Mouse (Mus musculus): ENCODE data around the gene Nelfe. TPM values are rescaled to one million over a fixed set of nuclear protein-coding genes. Genes with fewer than 3 reads are reported as not detected.
"Not testable (repeated sequence)": the region's sequence is repeated elsewhere in the genome, so short reads cannot be mapped to it uniquely, and the experiment has no call there.

Gene Nelfe
- polyA plus RNA-seq, 1 experiment from 2014 or later, result 60.1 TPM

DNA sequence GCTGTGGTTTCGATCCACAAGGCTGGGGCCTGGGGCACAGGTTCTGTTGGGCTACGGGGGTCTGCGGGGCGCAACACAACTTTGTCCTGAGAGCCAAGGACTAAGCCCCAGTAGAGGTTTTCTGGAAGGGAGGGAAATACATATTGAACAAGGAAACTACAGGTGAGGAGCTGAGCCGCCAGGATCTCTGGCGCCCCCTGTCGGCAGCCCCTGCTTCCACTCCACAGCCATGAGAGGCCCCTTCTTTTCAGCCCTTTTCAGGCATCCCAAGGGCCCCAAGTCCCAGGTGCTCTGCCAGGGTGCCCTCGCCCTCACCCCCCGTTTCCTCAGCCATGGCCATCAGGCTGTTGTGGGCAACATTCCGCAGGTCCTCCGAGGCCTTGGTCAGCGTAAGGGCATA, 36.4 kb upstream of the Nelfe start:
- 46% methylated on average over 12 of the region's 12 CpGs for WGBS (ENCODE audit: insufficient replicate concordance)
- DNase-seq, result peak; percentile 19
- not testable (repeated sequence) for H3K4me3 ChIP-seq (replicated peaks); H3K27ac ChIP-seq; H3K4me2 ChIP-seq; ATAC-seq (ENCODE audit: low read depth); H3K36me3 ChIP-seq; H3K9me3 ChIP-seq (replicated peaks); H3K9ac ChIP-seq; H3K27me3 ChIP-seq; H3K4me1 ChIP-seq (replicated peaks)

DNA sequence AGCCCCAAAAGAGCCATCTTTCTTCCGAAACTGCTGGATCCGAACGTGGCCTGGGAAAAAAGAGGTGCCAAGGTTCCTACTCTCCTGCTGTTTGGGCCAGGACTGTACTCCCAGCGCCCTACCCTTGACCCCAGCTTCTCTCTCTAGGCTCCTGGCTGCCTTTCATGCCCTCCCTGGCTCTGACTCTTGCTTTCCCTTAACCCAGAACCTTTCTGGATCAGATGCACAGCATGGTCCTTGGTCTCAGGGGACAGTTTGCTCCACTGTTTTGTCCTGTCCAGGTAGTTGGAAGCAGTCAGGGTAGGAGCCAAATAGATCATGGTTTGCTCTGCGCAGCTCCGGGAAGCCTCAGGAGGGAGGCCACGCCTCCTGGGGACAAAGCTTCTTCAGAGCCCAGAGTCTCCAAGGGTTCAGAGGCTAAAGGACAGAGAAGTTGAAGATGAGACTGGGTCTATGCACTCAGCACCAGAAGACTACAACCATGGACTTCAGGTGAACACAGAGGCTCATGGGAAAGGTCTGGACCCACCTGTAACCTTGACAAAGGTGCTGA, 35.3 kb upstream of the Nelfe start:
- 63% methylated on average over 7 of the region's 7 CpGs for WGBS (ENCODE audit: insufficient replicate concordance)
- no peaks in the 10 kb centered on the region for H3K27me3 ChIP-seq

GRCm38 (mm10) chr17:34830776-34831175, 19.4 kb upstream of the Nelfe start:
- ATAC-seq (ENCODE audit: low read depth); H3K27ac ChIP-seq; H3K4me3 ChIP-seq (replicated peaks); DNase-seq; H3K27me3 ChIP-seq; H3K9me3 ChIP-seq (replicated peaks); H3K4me1 ChIP-seq (replicated peaks); H3K9ac ChIP-seq; H3K4me2 ChIP-seq: not testable (repeated sequence)
- peaks cover 81% of the 10 kb centered on the region for H3K36me3 ChIP-seq
- WGBS (ENCODE audit: insufficient replicate concordance), result 66% methylated on average over 1 of the region's 1 CpGs

More for the DNA sequence above, 35.3 kb upstream of the Nelfe start:
- Histone ChIP-seq H3K27ac (no peak overlapping the region), H3K4me1 (replicated peaks) (no peaks in the 10 kb centered on the region; the same call in 1 of the 2 replicates), H3K4me2 (no peak overlapping the region), H3K36me3 (no peaks in the 10 kb centered on the region), H3K4me3 (replicated peaks) (no peak overlapping the region), H3K9me3 (replicated peaks) (no peaks in the 10 kb centered on the region), H3K9ac (no peak overlapping the region)
- DNase-seq (no peak), ATAC-seq (ENCODE audit: low read depth) (no peak)

DNA sequence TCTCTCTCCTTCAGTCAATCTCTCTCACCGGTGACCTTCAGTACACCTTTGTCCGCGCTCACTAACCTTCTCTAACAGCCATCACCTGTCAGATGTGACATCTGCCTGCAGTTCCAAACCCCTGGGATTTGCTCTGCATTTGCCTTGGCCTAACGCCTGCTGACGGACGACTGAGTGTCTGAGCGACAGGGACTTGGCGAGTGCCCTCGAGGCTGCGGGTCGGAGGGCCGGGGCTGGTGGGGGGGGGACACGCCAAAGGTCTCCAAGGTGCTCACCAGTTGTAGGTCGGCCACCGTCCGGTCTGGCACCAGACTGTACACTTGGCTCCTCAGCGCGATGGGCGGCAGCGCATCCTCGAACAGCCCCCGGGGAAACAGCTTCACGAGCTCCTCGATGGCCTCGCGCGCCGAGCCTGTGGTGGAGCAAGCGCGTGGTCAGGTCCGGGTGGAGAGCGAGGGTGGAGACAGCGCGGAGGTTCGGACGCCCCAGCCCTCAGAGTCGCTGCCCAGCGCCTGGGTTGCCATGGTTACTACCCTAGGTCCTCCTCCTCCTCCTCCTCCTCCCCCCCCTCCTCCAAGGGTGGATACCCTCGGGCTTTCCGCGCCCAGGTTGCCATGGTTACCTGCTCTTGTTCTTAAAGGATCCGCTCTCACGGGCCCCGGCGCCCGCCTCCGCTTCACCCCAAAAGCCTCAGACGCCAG, 13.9 kb upstream of the Nelfe start:
- H3K27me3 ChIP-seq, result no peaks in the 10 kb centered on the region
- peaks cover 47% of the 10 kb centered on the region for H3K4me1 ChIP-seq (replicated peaks)
- H3K9ac ChIP-seq, result peak overlapping the region; percentile 85
- ATAC-seq (ENCODE audit: low read depth) (peak; percentile 80), DNase-seq (peak; percentile 81)
- no peaks in the 10 kb centered on the region for H3K9me3 ChIP-seq (replicated peaks)
- H3K36me3 ChIP-seq, result peaks cover 59% of the 10 kb centered on the region
- peak overlapping the region; percentile 99 for H3K4me2 ChIP-seq
- peak overlapping the region; percentile 76 for H3K27ac ChIP-seq
- WGBS (ENCODE audit: insufficient replicate concordance), result 5% methylated on average over 48 of the region's 48 CpGs
- peak overlapping the region; percentile 83 for H3K4me3 ChIP-seq (replicated peaks)

- peak; percentile 93 for ATAC-seq (ENCODE audit: low read depth)
Observed at GRCm38 (mm10) chr17:34836856-34837221, 13.4 kb upstream of the Nelfe start, which contains the start of the genes Stk19 and Dxo. Gene Stk19 (minus strand): TSS chr17:34836945. Gene Dxo (plus strand): TSS chr17:34837019.

DNA sequence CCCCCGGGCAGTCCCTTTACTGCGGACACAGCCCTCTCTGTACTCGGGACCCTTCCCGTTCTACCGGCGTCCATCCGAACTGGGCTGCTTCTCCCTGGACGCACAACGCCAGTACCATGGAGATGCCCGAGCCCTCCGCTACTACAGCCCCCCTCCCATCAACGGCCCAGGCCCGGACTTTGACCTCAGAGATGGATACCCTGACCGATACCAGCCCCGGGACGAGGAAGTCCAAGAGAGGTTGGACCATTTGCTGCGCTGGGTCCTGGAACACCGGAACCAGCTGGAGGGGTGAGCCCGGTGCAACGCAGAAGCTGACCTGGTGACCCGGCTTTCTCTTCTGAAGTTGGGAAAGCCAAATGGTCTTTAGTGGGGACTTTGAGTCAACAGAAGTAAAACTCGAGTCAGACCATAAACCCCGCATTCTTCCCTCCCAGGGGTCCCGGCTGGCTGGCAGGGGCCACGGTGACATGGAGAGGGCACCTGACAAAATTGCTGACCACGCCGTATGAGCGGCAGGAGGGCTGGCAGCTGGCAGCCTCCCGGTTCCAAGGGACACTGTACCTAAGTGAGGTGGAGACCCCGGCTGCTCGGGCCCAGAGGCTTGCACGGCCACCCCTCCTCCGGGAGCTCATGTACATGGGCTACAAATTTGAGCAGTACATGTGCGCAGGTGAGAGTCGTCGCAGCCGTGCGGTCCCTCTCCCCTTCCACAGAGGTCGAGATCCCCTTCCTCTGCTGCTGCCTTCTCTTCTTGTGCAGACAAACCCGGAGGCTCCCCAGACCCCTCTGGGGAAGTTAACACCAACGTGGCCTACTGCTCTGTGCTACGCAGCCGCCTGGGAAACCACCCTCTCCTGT, 12.5 kb upstream of the Nelfe start:
- no peak for DNase-seq
- H3K27ac ChIP-seq, result peak overlapping the region; percentile 82
- peak overlapping the region; percentile 99 for H3K4me2 ChIP-seq
- peak overlapping the region; percentile 85 for H3K9ac ChIP-seq
- H3K4me1 ChIP-seq (replicated peaks), result peaks cover 52% of the 10 kb centered on the region
- WGBS (ENCODE audit: insufficient replicate concordance), result 33% methylated on average over 43 of the region's 43 CpGs
- H3K36me3 ChIP-seq, result peaks cover 60% of the 10 kb centered on the region
- H3K27me3 ChIP-seq, result no peaks in the 10 kb centered on the region
- H3K4me3 ChIP-seq (replicated peaks), result peak overlapping the region; percentile 83
- H3K9me3 ChIP-seq (replicated peaks), result no peaks in the 10 kb centered on the region
- ATAC-seq (ENCODE audit: low read depth), result peak; percentile 1; the same call in 1 of the 2 replicates

More at GRCm38 (mm10) chr17:34836856-34837221, 13.4 kb upstream of the Nelfe start, which contains the start of the genes Stk19 and Dxo:
- peaks cover 60% of the 10 kb centered on the region for H3K36me3 ChIP-seq
- DNase-seq, result peak; percentile 96
- under 1% methylated on average over 40 of the region's 40 CpGs for WGBS (ENCODE audit: insufficient replicate concordance)
- peak within 1 kb of the TSS; percentile 85 for H3K9ac ChIP-seq
- H3K27me3 ChIP-seq, result no peaks in the 10 kb centered on the region
- peaks cover 52% of the 10 kb centered on the region for H3K4me1 ChIP-seq (replicated peaks)
- H3K4me3 ChIP-seq (replicated peaks), result peak within 1 kb of the TSS; percentile 83
- peak within 1 kb of the TSS; percentile 82 for H3K27ac ChIP-seq
- H3K4me2 ChIP-seq, result peak within 1 kb of the TSS; percentile 99
- H3K9me3 ChIP-seq (replicated peaks), result no peaks in the 10 kb centered on the region

DNA sequence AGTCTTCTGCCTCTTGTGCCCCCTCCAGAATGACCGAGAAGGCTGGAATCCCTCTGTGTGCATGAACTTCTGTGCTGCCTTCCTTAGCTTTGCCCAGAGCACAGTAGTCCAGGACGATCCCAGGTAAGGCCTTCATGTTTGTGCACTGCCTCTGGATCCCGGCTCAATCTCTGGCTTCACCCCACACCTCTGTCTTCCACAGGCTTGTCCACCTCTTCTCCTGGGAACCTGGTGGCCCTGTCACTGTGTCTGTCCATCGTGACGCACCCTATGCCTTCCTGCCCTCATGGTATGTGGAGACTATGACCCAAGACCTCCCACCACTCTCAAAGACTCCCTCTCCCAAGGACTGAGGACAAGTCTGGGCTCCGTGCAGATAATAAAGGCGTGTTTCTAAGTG, 11.4 kb upstream of the Nelfe start:
- H3K4me2 ChIP-seq, result peak overlapping the region; percentile 32; the same call in 1 of the 2 replicates
- peaks cover 60% of the 10 kb centered on the region for H3K36me3 ChIP-seq
- peaks cover 52% of the 10 kb centered on the region for H3K4me1 ChIP-seq (replicated peaks)

DNA sequence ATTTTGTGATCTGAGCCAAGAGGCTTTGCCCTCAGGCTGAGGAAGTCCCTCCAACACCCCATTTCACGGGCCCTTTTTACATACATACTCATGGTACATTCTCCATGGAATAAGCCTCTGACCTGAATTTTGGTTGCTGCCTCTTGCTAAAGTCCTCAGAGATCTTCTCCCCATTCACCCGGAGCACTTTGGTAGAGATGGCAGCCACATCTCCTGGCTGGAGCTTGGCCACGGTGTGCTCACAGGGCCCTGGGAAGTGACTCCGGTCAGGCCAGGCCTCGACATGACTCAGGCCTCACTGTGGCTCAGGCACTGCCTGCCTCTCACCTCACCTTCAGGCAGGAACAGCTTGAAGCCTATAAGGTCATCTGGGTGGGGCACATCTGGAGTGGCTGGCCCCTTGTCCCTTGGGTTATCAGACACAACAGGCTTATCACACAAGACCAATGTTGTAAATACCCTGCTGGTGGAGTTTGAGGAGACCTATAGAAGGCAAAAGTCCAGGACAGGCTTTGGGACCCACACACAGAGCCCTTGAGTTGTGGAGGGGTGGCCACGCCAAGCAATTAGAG, 9.4 kb upstream of the Nelfe start:
- Histone ChIP-seq H3K27ac (peak overlapping the region; percentile 71), H3K4me2 (peak overlapping the region; percentile 24), H3K27me3 (no peaks in the 10 kb centered on the region), H3K9me3 (replicated peaks) (no peaks in the 10 kb centered on the region), H3K4me1 (replicated peaks) (peaks cover 45% of the 10 kb centered on the region), H3K4me3 (replicated peaks) (no peak overlapping the region), H3K36me3 (peaks cover 74% of the 10 kb centered on the region), H3K9ac (peak overlapping the region; percentile 47)
- ATAC-seq (ENCODE audit: low read depth) (peak; percentile 26; the same call in 1 of the 2 replicates), DNase-seq (peak; percentile 32)
- WGBS (ENCODE audit: insufficient replicate concordance), result 74% methylated on average over 6 of the region's 6 CpGs

More for the DNA sequence above, 11.4 kb upstream of the Nelfe start:
- Histone ChIP-seq H3K4me3 (replicated peaks) (peak overlapping the region; percentile 19; the same call in 1 of the 2 replicates), H3K27me3 (no peaks in the 10 kb centered on the region), H3K27ac (peak overlapping the region; percentile 29), H3K9ac (no peak overlapping the region), H3K9me3 (replicated peaks) (no peaks in the 10 kb centered on the region)
- ATAC-seq (ENCODE audit: low read depth) (no peak), DNase-seq (no peak)
- WGBS (ENCODE audit: insufficient replicate concordance), result 82% methylated on average over 7 of the region's 7 CpGs

GRCm38 (mm10) chr17:34844884-34845283, 5.3 kb upstream of the Nelfe start:
- no peak overlapping the region for H3K27ac ChIP-seq
- no peak overlapping the region for H3K4me2 ChIP-seq
- H3K4me1 ChIP-seq (replicated peaks), result peaks cover 32% of the 10 kb centered on the region
- H3K36me3 ChIP-seq, result peaks cover 84% of the 10 kb centered on the region
- ATAC-seq (ENCODE audit: low read depth), result no peak
- 86% methylated on average over 13 of the region's 13 CpGs for WGBS (ENCODE audit: insufficient replicate concordance)
- H3K9me3 ChIP-seq (replicated peaks), result no peaks in the 10 kb centered on the region
- H3K9ac ChIP-seq, result no peak overlapping the region
- no peak for DNase-seq
- no peak overlapping the region for H3K4me3 ChIP-seq (replicated peaks)
- no peaks in the 10 kb centered on the region for H3K27me3 ChIP-seq

- H3K4me3 ChIP-seq (replicated peaks), result no peak overlapping the region
- H3K4me2 ChIP-seq, result no peak overlapping the region
- no peaks in the 10 kb centered on the region for H3K27me3 ChIP-seq
- 85% methylated on average over 6 of the region's 6 CpGs for WGBS (ENCODE audit: insufficient replicate concordance)
- no peaks in the 10 kb centered on the region for H3K9me3 ChIP-seq (replicated peaks)
- H3K27ac ChIP-seq, result no peak overlapping the region
- H3K9ac ChIP-seq, result no peak overlapping the region
- DNase-seq (no peak), ATAC-seq (ENCODE audit: low read depth) (no peak)
- peaks cover 30% of the 10 kb centered on the region for H3K4me1 ChIP-seq (replicated peaks)
- H3K36me3 ChIP-seq, result peaks cover 62% of the 10 kb centered on the region
Observed at GRCm38 (mm10) chr17:34847192-34847591, 3.0 kb upstream of the Nelfe start.

DNA sequence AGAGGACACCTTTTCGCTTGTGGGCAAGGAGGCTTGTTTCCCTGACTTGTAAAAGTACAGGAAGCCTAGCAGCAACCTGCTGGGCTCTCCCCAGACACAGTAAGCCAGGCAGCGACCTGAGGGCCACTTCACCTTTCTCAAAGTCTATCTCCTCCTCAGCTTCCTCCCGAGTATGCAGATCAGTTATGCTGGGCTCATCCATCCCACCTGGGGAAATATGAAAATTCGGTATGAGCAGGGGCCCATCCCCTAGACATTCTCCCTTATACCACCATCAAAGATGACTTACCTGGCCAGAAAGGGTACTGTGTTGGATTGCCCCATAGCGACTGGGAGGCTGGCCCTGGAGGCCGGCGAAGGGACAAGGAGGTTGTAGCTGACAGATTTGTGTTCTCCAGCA, 2.6 kb upstream of the Nelfe start:
- Histone ChIP-seq H3K27ac (no peak overlapping the region), H3K36me3 (peaks cover 62% of the 10 kb centered on the region), H3K9me3 (replicated peaks) (no peaks in the 10 kb centered on the region), H3K9ac (no peak overlapping the region), H3K27me3 (no peaks in the 10 kb centered on the region), H3K4me2 (no peak overlapping the region), H3K4me3 (replicated peaks) (no peak overlapping the region), H3K4me1 (replicated peaks) (peaks cover 34% of the 10 kb centered on the region)
- no peak for DNase-seq
- ATAC-seq (ENCODE audit: low read depth), result no peak
- 83% methylated on average over 7 of the region's 7 CpGs for WGBS (ENCODE audit: insufficient replicate concordance)

Measured in liver, embryonic 13.5 days (tissue).